Mouse (Mus musculus) G1E-ER4 (cell line): ENCODE data around the gene Epor. TPM values are rescaled to one million over a fixed set of nuclear protein-coding genes. Genes with fewer than 3 reads are reported as not detected.

Experiments
- GATA1 ChIP-seq: IDR thresholded peaks from one replicate; pipeline ENCODE4 v1.8.0; 2012; ENCODE audit warnings: low read length, inconsistent platforms
- polyA plus RNA-seq: library from polyadenylated mRNA; stranded (reverse); fragments of >175 nt; gene quantifications from 2 replicates; pipeline ENCODE4 v1.2.3, GENCODE M21; 2012

Epor gene
- polyA plus RNA-seq, 1 experiment: 159 TPM

GRCm38 (mm10) chr9:21932006-21932405 is 31.3 kb downstream of the Epor start:
- TF ChIP-seq GATA1: no peak

- TF ChIP-seq GATA1: no peak
Observed at GRCm38 (mm10) chr9:21929208-21929607, 34.1 kb downstream of the Epor start.

GRCm38 (mm10) chr9:21927208-21927753 is 36.0 kb downstream of the Epor start, which contains the start of the genes Ccdc159 and Tmem205:
Gene Ccdc159, plus strand, starts transcription at chr9:21927471.
Gene Tmem205, minus strand, starts transcription at chr9:21927556.
- no peak for TF ChIP-seq GATA1

GRCm38 (mm10) chr9:21926784-21927183 is 36.5 kb downstream of the Epor start:
- TF ChIP-seq GATA1: no peak

- TF ChIP-seq GATA1: no peak
Observed at GRCm38 (mm10) chr9:21926155-21926554, 37.2 kb downstream of the Epor start.

GRCm38 (mm10) chr9:21925506-21925905 is 37.8 kb downstream of the Epor start:
- TF ChIP-seq GATA1: no peak

GRCm38 (mm10) chr9:21925034-21925433 is 38.3 kb downstream of the Epor start:
- TF ChIP-seq GATA1: no peak

GRCm38 (mm10) chr9:21924099-21924493 is 39.2 kb downstream of the Epor start:
- TF ChIP-seq GATA1: no peak

- TF ChIP-seq GATA1: no peak
Observed at GRCm38 (mm10) chr9:21923490-21924098, 39.7 kb downstream of the Epor start.

- no peak for TF ChIP-seq GATA1
Observed at GRCm38 (mm10) chr9:21923036-21923435, 40.3 kb downstream of the Epor start.

GRCm38 (mm10) chr9:21918692-21919384 is 44.5 kb downstream of the Epor start:
- no peak for TF ChIP-seq GATA1

- TF ChIP-seq GATA1: no peak
Observed at GRCm38 (mm10) chr9:21918035-21918592, 45.2 kb downstream of the Epor start, which contains the start of gene Rab3d. Gene Rab3d, minus strand, starts transcription at chr9:21918192.

GRCm38 (mm10) chr9:21917493-21918034 is 45.7 kb downstream of the Epor start:
- TF ChIP-seq GATA1: no peak

- no peak for TF ChIP-seq GATA1
Observed at GRCm38 (mm10) chr9:21916851-21917492, 46.3 kb downstream of the Epor start.

GRCm38 (mm10) chr9:21909474-21910223 is 53.7 kb downstream of the Epor start:
- no peak for TF ChIP-seq GATA1

Other genes starting within 250 kb of the Epor start
- 35.3 and 54.5 TPM in 2 replicates for gene Ldlr, start 240.0 kb downstream of the Epor start, polyA plus RNA-seq
- gene Spc24, start 203.2 kb downstream of the Epor start, polyA plus RNA-seq: 90.6 and 123 TPM in 2 replicates
- gene Kank2, start 164.8 kb downstream of the Epor start, polyA plus RNA-seq: 0.01 and 0.04 TPM in 2 replicates
- not detected in 2 replicates for gene Angptl8, start 128.0 kb downstream of the Epor start, polyA plus RNA-seq
- gene Dock6, start 110.9 kb downstream of the Epor start, polyA plus RNA-seq: 6.5 and 7.2 TPM in 2 replicates
- 7.7 and 15.2 TPM in 2 replicates for gene Rab3d, start 45.3 kb downstream of the Epor start, polyA plus RNA-seq
- 0.17 and 0.31 TPM in 2 replicates for gene Ccdc159, start 36.0 kb downstream of the Epor start, polyA plus RNA-seq
- 13.3 and 18.6 TPM in 2 replicates for gene Tmem205, start 36.0 kb downstream of the Epor start, polyA plus RNA-seq
- gene Plppr2, start 26.5 kb downstream of the Epor start, polyA plus RNA-seq: 3.6 and 5.0 TPM in 2 replicates
- 15.1 and 19.9 TPM in 2 replicates for gene Swsap1, start 7.8 kb downstream of the Epor start, polyA plus RNA-seq
- gene Rgl3, start 25.9 kb upstream of the Epor start, polyA plus RNA-seq: not detected in 2 replicates
- gene Ccdc151, start 39.1 kb upstream of the Epor start, polyA plus RNA-seq: 0.05 and 0.06 TPM in 2 replicates
- 177 and 197 TPM in 2 replicates for gene Prkcsh, start 39.3 kb upstream of the Epor start, polyA plus RNA-seq
- gene Elavl3, start 88.5 kb upstream of the Epor start, polyA plus RNA-seq: not detected in 2 replicates
- gene Gm49318, start 107.8 kb upstream of the Epor start, polyA plus RNA-seq: not detected in 2 replicates
- 17.0 and 20.8 TPM in 2 replicates for gene Zfp653, start 107.9 kb upstream of the Epor start, polyA plus RNA-seq
- 34.1 and 46.0 TPM in 2 replicates for gene Ecsit, start 121.9 kb upstream of the Epor start, polyA plus RNA-seq
- gene Cnn1, start 135.7 kb upstream of the Epor start, polyA plus RNA-seq: not detected in 2 replicates
- gene Elof1, start 153.7 kb upstream of the Epor start, polyA plus RNA-seq: 67.9 and 125 TPM in 2 replicates
- gene Acp5, start 172.2 kb upstream of the Epor start, polyA plus RNA-seq: 19.9 and 22.9 TPM in 2 replicates
- 87.8 and 135 TPM in 2 replicates for gene Pigyl, start 193.3 kb upstream of the Epor start, polyA plus RNA-seq
- not detected in 2 replicates for gene Zfp872, start 224.6 kb upstream of the Epor start, polyA plus RNA-seq